Mouse (Mus musculus) hindbrain, embryonic 11.5 days (tissue): ENCODE measurements around the gene Ctnnd2. TPM values are rescaled to one million over a fixed set of nuclear protein-coding genes. Genes with fewer than 3 reads are reported as not detected.

Experiments
- ATAC-seq: fragments of 200-750 bp; cut with Nextera tagmentation; 2 replicates; pipeline ENCODE4 v1.8.0; 2017; ENCODE audit warnings: mild to moderate bottlenecking, moderate TSS enrichment, moderate library complexity; ENCODE audit not compliant: low FRiP score
- DNase-seq: peaks from one replicate; pipeline ENCODE4 v3.0.0-alpha.2; 2015; ENCODE audit warnings: low spot score
- H3K27ac ChIP-seq: fragments of 300-500 bp; sonication (generic); 2 replicates; pipeline ENCODE4 v1.5.1; 2014; ENCODE audit warnings: mild to moderate bottlenecking, low read depth, low read length
- H3K27me3 ChIP-seq: fragments of 300-500 bp; sonication (generic); 2 replicates; pipeline ENCODE4 v1.6.1; 2014; ENCODE audit warnings: mild to moderate bottlenecking, low read length, moderate library complexity, mixed read lengths; ENCODE audit not compliant: control insufficient read depth, insufficient read depth
- H3K36me3 ChIP-seq: fragments of 300-500 bp; sonication (generic); 2 replicates; pipeline ENCODE4 v1.6.1; 2014; ENCODE audit warnings: mild to moderate bottlenecking, low read length, moderate library complexity, mixed read lengths; ENCODE audit not compliant: control insufficient read depth, insufficient read depth
- H3K4me1 ChIP-seq: fragments of 300-500 bp; sonication (generic); replicated peaks from 2 replicates; pipeline ENCODE4 v1.6.1; 2014; ENCODE audit warnings: low read length, mixed read lengths; ENCODE audit not compliant: control insufficient read depth, insufficient read depth
- H3K4me2 ChIP-seq: fragments of 300-500 bp; sonication (generic); replicated peaks from 2 replicates; pipeline ENCODE4 v1.6.1; 2014; ENCODE audit warnings: mild to moderate bottlenecking, low read depth, low read length
- H3K4me3 ChIP-seq: fragments of 300-500 bp; sonication (generic); 2 replicates; pipeline ENCODE4 v1.5.1; 2014; ENCODE audit warnings: low read depth, low read length
- H3K9ac ChIP-seq: fragments of 300-500 bp; sonication (generic); 2 replicates; pipeline ENCODE4 v1.6.1; 2014; ENCODE audit warnings: low read depth, low read length
- H3K9me3 ChIP-seq: fragments of 300-500 bp; sonication (generic); 2 replicates; pipeline ENCODE4 v1.6.1; 2016; ENCODE audit warnings: low read length; ENCODE audit not compliant: control insufficient read depth
- WGBS: fragments of 180-500 bp; shearing (Covaris S2); extraction: QIAGEN DNeasy Blood & Tissue Kit; methylation state at CpG from one replicate; pipeline ENCODE4 v1.1.7; 2014; 5-methylcytosine and 5-hydroxymethylcytosine counted together
- polyA plus RNA-seq: library from polyadenylated mRNA; unstranded; fragments of >200 nt; fragmentation: Nextera tagmentation; extraction: Ambion mirVana; gene quantifications from 2 replicates; pipeline ENCODE4 v1.2.1, GENCODE M21; 2014

Gene Ctnnd2
- polyA plus RNA-seq, 1 experiment from 2014 or later = 32.2 TPM

DNA sequence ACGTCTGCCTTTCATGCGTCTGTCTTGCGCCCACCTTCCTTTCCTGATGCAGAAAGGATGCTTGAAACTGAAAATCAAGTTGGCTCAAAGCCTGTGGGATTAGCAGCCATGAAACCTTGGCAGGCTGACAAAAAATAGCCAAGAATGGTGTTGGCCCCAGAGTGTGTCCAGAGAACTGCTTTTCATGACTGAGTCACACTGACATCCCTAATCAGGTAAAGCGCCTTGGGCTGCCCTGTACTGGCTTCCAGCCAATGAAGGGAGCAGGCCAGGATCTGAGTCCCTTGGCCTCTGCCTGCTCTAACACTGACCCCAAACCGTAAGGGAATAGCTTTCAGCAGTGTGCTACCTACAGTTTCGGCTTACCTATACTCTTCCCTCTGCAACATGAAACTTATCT lies 713.0 kb downstream of the Ctnnd2 start:
- H3K27me3 ChIP-seq = no peaks in the 10 kb centered on the region
- ATAC-seq = no peak
- no peaks in the 10 kb centered on the region for H3K9me3 ChIP-seq
- no peak overlapping the region for H3K4me3 ChIP-seq
- no peak overlapping the region for H3K9ac ChIP-seq
- no peak overlapping the region for H3K4me2 ChIP-seq
- DNase-seq = peak; percentile 7
- no peaks in the 10 kb centered on the region for H3K4me1 ChIP-seq
- H3K36me3 ChIP-seq = no peaks in the 10 kb centered on the region
- no peak overlapping the region for H3K27ac ChIP-seq
- WGBS = 81% methylated on average over 6 of the region's 6 CpGs

- no peak overlapping the region for H3K27ac ChIP-seq
- no peaks in the 10 kb centered on the region for H3K27me3 ChIP-seq
- ATAC-seq (no peak), DNase-seq (no peak)
- H3K4me2 ChIP-seq = no peak overlapping the region
- no peaks in the 10 kb centered on the region for H3K9me3 ChIP-seq
- no peak overlapping the region for H3K9ac ChIP-seq
- H3K4me1 ChIP-seq = no peaks in the 10 kb centered on the region
- no peak overlapping the region for H3K4me3 ChIP-seq
- 82% methylated on average over 2 of the region's 2 CpGs for WGBS
- no peaks in the 10 kb centered on the region for H3K36me3 ChIP-seq
These were observed 715.2 kb downstream of the Ctnnd2 start for GRCm38 (mm10) chr15:30887559-30887958.

DNA sequence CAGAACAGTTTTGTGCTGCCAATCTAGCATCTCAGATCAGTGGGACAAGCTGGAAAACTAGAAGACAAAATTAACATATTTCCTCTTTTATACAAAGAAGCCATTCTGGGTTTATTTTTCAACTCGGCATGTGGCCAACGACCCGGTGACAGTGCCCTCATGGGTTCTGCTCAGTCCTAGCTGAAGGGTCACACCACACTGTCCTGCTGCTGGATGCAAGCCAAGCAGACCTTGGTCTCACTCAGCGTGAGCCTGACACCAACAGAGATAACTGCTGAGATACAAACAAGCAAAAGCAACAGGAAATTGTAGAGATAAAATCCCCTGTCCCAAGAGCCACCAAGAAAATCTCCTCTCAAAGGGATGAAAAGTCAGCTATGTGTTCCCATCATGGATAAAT lies 719.6 kb downstream of the Ctnnd2 start:
- Histone ChIP-seq H3K9ac (no peak overlapping the region), H3K4me2 (no peak overlapping the region), H3K9me3 (no peaks in the 10 kb centered on the region), H3K36me3 (no peaks in the 10 kb centered on the region), H3K4me1 (no peaks in the 10 kb centered on the region), H3K4me3 (no peak overlapping the region), H3K27ac (no peak overlapping the region), H3K27me3 (no peaks in the 10 kb centered on the region)
- 60% methylated on average over 4 of the region's 4 CpGs for WGBS
- no peak for DNase-seq
- no peak for ATAC-seq

DNA sequence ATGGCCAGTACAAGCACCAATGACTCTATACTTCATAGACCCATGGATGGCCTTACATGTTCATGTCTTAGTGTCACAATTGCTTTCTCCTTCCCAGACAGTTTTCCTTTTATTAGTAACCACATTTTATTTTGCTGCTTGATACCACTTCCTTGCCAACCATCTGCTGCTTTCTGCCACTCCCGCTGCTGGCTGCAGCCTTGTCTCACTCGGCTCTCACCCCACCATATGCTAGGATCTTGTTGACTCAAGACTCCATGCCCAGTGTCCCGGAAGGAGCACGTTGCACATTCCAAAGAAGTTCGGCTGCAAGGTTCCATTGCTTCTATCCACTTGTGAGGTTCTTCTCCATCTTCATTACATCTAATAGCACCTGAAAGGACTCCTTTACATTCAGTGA lies 722.7 kb downstream of the Ctnnd2 start:
- H3K4me2 ChIP-seq = no peak overlapping the region
- no peaks in the 10 kb centered on the region for H3K27me3 ChIP-seq
- DNase-seq = no peak
- 85% methylated on average over 5 of the region's 5 CpGs for WGBS
- no peak overlapping the region for H3K4me3 ChIP-seq
- H3K4me1 ChIP-seq = no peaks in the 10 kb centered on the region
- no peak overlapping the region for H3K9ac ChIP-seq
- no peaks in the 10 kb centered on the region for H3K9me3 ChIP-seq
- no peak overlapping the region for H3K27ac ChIP-seq
- no peak for ATAC-seq
- no peaks in the 10 kb centered on the region for H3K36me3 ChIP-seq

- no peak overlapping the region for H3K27ac ChIP-seq
- ATAC-seq = no peak
- WGBS = 94% methylated on average over 8 of the region's 8 CpGs
- H3K4me2 ChIP-seq = no peak overlapping the region
- no peak for DNase-seq
- H3K9ac ChIP-seq = no peak overlapping the region
- H3K27me3 ChIP-seq = no peaks in the 10 kb centered on the region
- no peak overlapping the region for H3K4me3 ChIP-seq
- no peaks in the 10 kb centered on the region for H3K9me3 ChIP-seq
- H3K36me3 ChIP-seq = no peaks in the 10 kb centered on the region
- no peaks in the 10 kb centered on the region for H3K4me1 ChIP-seq
These were observed 724.9 kb downstream of the Ctnnd2 start for GRCm38 (mm10) chr15:30897342-30897741.

GRCm38 (mm10) chr15:30908027-30908426 lies 735.6 kb downstream of the Ctnnd2 start:
- Histone ChIP-seq H3K9ac (no peak overlapping the region), H3K4me2 (no peak overlapping the region), H3K4me3 (no peak overlapping the region), H3K27ac (no peak overlapping the region), H3K4me1 (no peaks in the 10 kb centered on the region), H3K36me3 (no peaks in the 10 kb centered on the region), H3K27me3 (no peaks in the 10 kb centered on the region), H3K9me3 (no peaks in the 10 kb centered on the region)
- WGBS = 15% methylated on average over 2 of the region's 2 CpGs
- DNase-seq (no peak), ATAC-seq (no peak)

DNA sequence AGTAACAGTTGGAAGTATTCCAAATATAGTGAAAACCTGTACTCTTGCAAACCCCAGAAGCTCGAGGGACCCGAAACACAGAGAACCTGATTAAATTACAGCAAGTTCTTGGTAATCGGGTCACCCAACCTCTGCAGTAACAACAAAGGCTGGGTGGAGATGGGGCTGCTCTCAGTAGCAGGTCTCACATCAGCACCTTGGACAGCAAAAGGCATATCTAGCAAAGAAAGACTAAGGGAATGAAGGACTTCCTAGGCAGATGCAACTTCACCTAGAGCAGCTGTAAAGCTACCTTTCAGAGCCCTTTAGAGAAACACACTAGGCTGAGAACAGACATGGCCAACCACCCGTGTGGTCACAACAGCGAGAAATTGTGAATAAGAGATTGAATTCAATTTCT lies 741.0 kb downstream of the Ctnnd2 start:
- DNase-seq (peak; percentile 18), ATAC-seq (no peak)
- Histone ChIP-seq H3K27me3 (no peaks in the 10 kb centered on the region), H3K36me3 (no peaks in the 10 kb centered on the region), H3K27ac (no peak overlapping the region), H3K9me3 (no peaks in the 10 kb centered on the region), H3K9ac (no peak overlapping the region), H3K4me3 (no peak overlapping the region), H3K4me1 (no peaks in the 10 kb centered on the region), H3K4me2 (no peak overlapping the region)
- 81% methylated on average over 5 of the region's 5 CpGs for WGBS

- 78% methylated on average over 5 of the region's 5 CpGs for WGBS
- Histone ChIP-seq H3K9me3 (no peaks in the 10 kb centered on the region), H3K27me3 (no peaks in the 10 kb centered on the region), H3K4me3 (no peak overlapping the region), H3K4me1 (no peaks in the 10 kb centered on the region), H3K4me2 (no peak overlapping the region), H3K9ac (no peak overlapping the region), H3K27ac (no peak overlapping the region), H3K36me3 (no peaks in the 10 kb centered on the region)
- ATAC-seq (no peak), DNase-seq (peak; percentile 31)
These were observed 753.4 kb downstream of the Ctnnd2 start for GRCm38 (mm10) chr15:30925838-30926237.

GRCm38 (mm10) chr15:30927632-30928031 lies 755.2 kb downstream of the Ctnnd2 start:
- no peak overlapping the region for H3K9ac ChIP-seq
- H3K4me2 ChIP-seq = no peak overlapping the region
- DNase-seq = peak; percentile 49
- no peaks in the 10 kb centered on the region for H3K36me3 ChIP-seq
- no peak overlapping the region for H3K4me3 ChIP-seq
- ATAC-seq = no peak
- no peaks in the 10 kb centered on the region for H3K4me1 ChIP-seq
- 60% methylated on average over 7 of the region's 7 CpGs for WGBS
- H3K27ac ChIP-seq = no peak overlapping the region
- no peaks in the 10 kb centered on the region for H3K9me3 ChIP-seq
- H3K27me3 ChIP-seq = no peaks in the 10 kb centered on the region
